Mouse (Mus musculus) MEL (cell line): ENCODE measurements around the gene Unc45b. TPM values are rescaled to one million over a fixed set of nuclear protein-coding genes. Genes with fewer than 3 reads are reported as not detected.

Experiments used
- DNase-seq: peaks from one replicate; pipeline ENCODE4 v3.0.0; 2011; ENCODE audit warnings: low read depth, low spot score
- H3K27ac ChIP-seq: 2 replicates; pipeline ENCODE4 v1.5.1; 2012; ENCODE audit warnings: low read depth, mild to moderate bottlenecking, control low read depth, low read length, moderate library complexity; ENCODE audit not compliant: control insufficient read depth
- H3K27me3 ChIP-seq, 2 experiments: fragments of 150-350 bp in 1 of 2; sonication (generic) in 1 of 2; 2 replicates each; pipeline ENCODE4 v1.6.1; 2012; ENCODE audit warnings: low read length in 2 of 2, mild to moderate bottlenecking in 2 of 2, improper control_type of control experiment in 1 of 2, moderate library complexity in 1 of 2; ENCODE audit not compliant: insufficient read depth in 2 of 2, control insufficient read depth in 1 of 2
- H3K36me3 ChIP-seq, 2 experiments: 2 replicates each; pipeline ENCODE4 v1.6.1; 2012 to 2014; ENCODE audit warnings: low read length in 2 of 2, improper control_type of control experiment in 1 of 2, inconsistent platforms in 1 of 2, mild to moderate bottlenecking in 1 of 2; ENCODE audit not compliant: insufficient read depth in 2 of 2, control insufficient read depth in 1 of 2
- H3K4me1 ChIP-seq, 2 experiments: fragments of 150-350 bp in 1 of 2; sonication (generic) in 1 of 2; 2 replicates each; pipeline ENCODE4 v1.6.1; 2012; ENCODE audit warnings: low read length in 2 of 2, improper control_type of control experiment in 1 of 2, mild to moderate bottlenecking in 1 of 2; ENCODE audit not compliant: insufficient read depth in 2 of 2, control insufficient read depth in 1 of 2
- H3K4me3 ChIP-seq, 2 experiments: fragments of 150-350 bp in 1 of 2; sonication (generic) in 1 of 2; 2 replicates each; pipeline ENCODE4 v1.5.1; 2012; ENCODE audit warnings: low read depth in 2 of 2, low read length in 2 of 2, mild to moderate bottlenecking in 2 of 2, moderate library complexity in 2 of 2, control low read depth in 1 of 2, improper control_type of control experiment in 1 of 2; ENCODE audit not compliant: control insufficient read depth in 1 of 2, insufficient read depth in 1 of 2
- H3K79me2 ChIP-seq: 2 replicates; pipeline ENCODE4 v1.6.1; 2012; ENCODE audit warnings: mild to moderate bottlenecking, low read length, moderate library complexity; ENCODE audit not compliant: control insufficient read depth, poor library complexity, insufficient read depth
- H3K9ac ChIP-seq: 2 replicates; pipeline ENCODE4 v1.6.1; 2012; ENCODE audit warnings: low read depth, mild to moderate bottlenecking, control low read depth, low read length, moderate library complexity; ENCODE audit not compliant: control insufficient read depth, poor library complexity, severe bottlenecking
- H3K9me3 ChIP-seq: fragments of 150-350 bp; sonication (generic); replicated peaks from 2 replicates; pipeline ENCODE4 v1.6.1; 2012; ENCODE audit warnings: mild to moderate bottlenecking, low read length, improper control_type of control experiment, moderate library complexity; ENCODE audit not compliant: insufficient read depth
- BHLHE40 ChIP-seq: IDR thresholded peaks from 2 replicates; pipeline ENCODE4 v1.6.1; 2012; ENCODE audit warnings: low read depth, mild to moderate bottlenecking, inconsistent platforms, low read length, improper control_type of control experiment, borderline replicate concordance
- CHD2 ChIP-seq: IDR thresholded peaks from 2 replicates; pipeline ENCODE4 v1.6.1; 2011; ENCODE audit warnings: low read length, improper control_type of control experiment
- CTCF ChIP-seq, 3 experiments: IDR thresholded peaks in 2 of 3; conservative IDR thresholded peaks in 1 of 3; 2 replicates each; pipeline ENCODE4 v1.5.1; 2011 to 2012; ENCODE audit warnings: low read length in 3 of 3, low read depth in 2 of 3, mild to moderate bottlenecking in 2 of 3, improper control_type of control experiment in 1 of 3, inconsistent platforms in 1 of 3, mixed read lengths in 1 of 3, moderate library complexity in 1 of 3; ENCODE audit not compliant: control insufficient read depth in 1 of 3, insufficient read depth in 1 of 3, poor library complexity in 1 of 3, severe bottlenecking in 1 of 3
- E2F4 ChIP-seq: IDR thresholded peaks from 2 replicates; pipeline ENCODE4 v1.6.1; 2011; ENCODE audit warnings: low read depth, low read length, improper control_type of control experiment, borderline replicate concordance
- ELF1 ChIP-seq: IDR thresholded peaks from 2 replicates; pipeline ENCODE4 v1.6.1; 2014; ENCODE audit warnings: low read depth, mild to moderate bottlenecking, inconsistent platforms, low read length, improper control_type of control experiment, moderate library complexity
- GABPA ChIP-seq: IDR thresholded peaks from 2 replicates; pipeline ENCODE4 v1.6.1; 2012; ENCODE audit warnings: low read depth, mild to moderate bottlenecking, inconsistent platforms, low read length, improper control_type of control experiment, moderate library complexity
- GATA1 ChIP-seq: IDR thresholded peaks from 2 replicates; pipeline ENCODE4 v1.6.1; 2011; ENCODE audit warnings: low read depth, low read length, improper control_type of control experiment
- HCFC1 ChIP-seq: IDR thresholded peaks from 2 replicates; pipeline ENCODE4 v1.6.1; 2012; ENCODE audit warnings: low read depth, mild to moderate bottlenecking, inconsistent platforms, low read length, improper control_type of control experiment, moderate library complexity
- MAFK ChIP-seq: IDR thresholded peaks from 2 replicates; pipeline ENCODE4 v1.6.1; 2011; ENCODE audit warnings: low read depth, mild to moderate bottlenecking, low read length, improper control_type of control experiment, borderline replicate concordance
- MEF2A ChIP-seq: IDR thresholded peaks from 2 replicates; pipeline ENCODE4 v1.6.1; 2014; ENCODE audit warnings: low read depth, mild to moderate bottlenecking, inconsistent platforms, low read length, improper control_type of control experiment; ENCODE audit not compliant: poor library complexity, insufficient replicate concordance, severe bottlenecking; ENCODE audit errors: extremely low read depth
- MYB ChIP-seq: IDR thresholded peaks from 2 replicates; pipeline ENCODE4 v1.6.1; 2011; ENCODE audit warnings: mild to moderate bottlenecking, low read depth, low read length, improper control_type of control experiment
- MYC ChIP-seq: IDR thresholded peaks from 2 replicates; pipeline ENCODE4 v1.6.1; 2011; ENCODE audit warnings: low read depth, mild to moderate bottlenecking, low read length, improper control_type of control experiment, moderate library complexity
- NELFE ChIP-seq: IDR thresholded peaks from 2 replicates; pipeline ENCODE4 v1.6.1; 2011; ENCODE audit warnings: low read depth, low read length, improper control_type of control experiment
- POLR2AphosphoS2 ChIP-seq: IDR thresholded peaks from 2 replicates; pipeline ENCODE4 v1.6.1; 2011; ENCODE audit warnings: low read length, improper control_type of control experiment
- POLR2AphosphoS5 ChIP-seq: IDR thresholded peaks from 2 replicates; pipeline ENCODE4 v1.6.1; 2012; ENCODE audit warnings: low read depth, borderline replicate concordance, mild to moderate bottlenecking, inconsistent platforms, low read length, moderate library complexity, mixed read lengths
- RCOR1 ChIP-seq: IDR thresholded peaks from 2 replicates; pipeline ENCODE4 v1.6.1; 2012; ENCODE audit warnings: low read depth, mild to moderate bottlenecking, inconsistent platforms, low read length, improper control_type of control experiment
- SIN3A ChIP-seq: IDR thresholded peaks from 2 replicates; pipeline ENCODE4 v1.6.1; 2012; ENCODE audit warnings: low read length, improper control_type of control experiment, inconsistent platforms
- SMC3 ChIP-seq: IDR thresholded peaks from 2 replicates; pipeline ENCODE4 v1.6.1; 2011; ENCODE audit warnings: low read depth, low read length, improper control_type of control experiment
- TCF12 ChIP-seq: IDR thresholded peaks from 2 replicates; pipeline ENCODE4 v1.6.1; 2014; ENCODE audit warnings: low read depth, mild to moderate bottlenecking, inconsistent platforms, low read length, improper control_type of control experiment, moderate library complexity
- UBTF ChIP-seq: IDR thresholded peaks from 2 replicates; pipeline ENCODE4 v1.6.1; 2012; ENCODE audit warnings: low read depth, mild to moderate bottlenecking, inconsistent platforms, low read length, improper control_type of control experiment, moderate library complexity, borderline replicate concordance; ENCODE audit not compliant: insufficient read depth
- ZC3H11A ChIP-seq: IDR thresholded peaks from 2 replicates; pipeline ENCODE4 v1.6.1; 2012; ENCODE audit warnings: low read depth, mild to moderate bottlenecking, inconsistent platforms, low read length, improper control_type of control experiment
- ZMIZ1 ChIP-seq: IDR thresholded peaks from 2 replicates; pipeline ENCODE4 v1.6.1; 2012; ENCODE audit warnings: low read depth, mild to moderate bottlenecking, inconsistent platforms, low read length, improper control_type of control experiment, moderate library complexity
- ZNF384 ChIP-seq: IDR thresholded peaks from 2 replicates; pipeline ENCODE4 v1.6.1; 2012; ENCODE audit warnings: low read depth, mild to moderate bottlenecking, inconsistent platforms, low read length, improper control_type of control experiment
- polyA plus RNA-seq, 2 experiments: library from polyadenylated mRNA; stranded (reverse) in 1 of 2; unstranded in 1 of 2; fragments of >175 nt in 1 of 2; fragments of >200 nt in 1 of 2; gene quantifications; 2 replicates each; pipeline versions ENCODE4 v1.2.1 to v1.2.4; 2012; ENCODE audit warnings: low replicate concordance in 2 of 2, low read depth in 1 of 2; ENCODE audit not compliant: insufficient read length in 2 of 2, insufficient read depth in 1 of 2, missing spikeins in 1 of 2
- total RNA-seq: library from RNA; depleted of rRNA; stranded (reverse); fragments of 300-350 nt; gene quantifications from 2 replicates; pipeline ENCODE4 v1.2.3, GENCODE M21; 2012

The Unc45b gene
- total and polyA plus RNA-seq, 3 experiments, result 0.08 to 0.29 TPM; not detected in 1

DNA sequence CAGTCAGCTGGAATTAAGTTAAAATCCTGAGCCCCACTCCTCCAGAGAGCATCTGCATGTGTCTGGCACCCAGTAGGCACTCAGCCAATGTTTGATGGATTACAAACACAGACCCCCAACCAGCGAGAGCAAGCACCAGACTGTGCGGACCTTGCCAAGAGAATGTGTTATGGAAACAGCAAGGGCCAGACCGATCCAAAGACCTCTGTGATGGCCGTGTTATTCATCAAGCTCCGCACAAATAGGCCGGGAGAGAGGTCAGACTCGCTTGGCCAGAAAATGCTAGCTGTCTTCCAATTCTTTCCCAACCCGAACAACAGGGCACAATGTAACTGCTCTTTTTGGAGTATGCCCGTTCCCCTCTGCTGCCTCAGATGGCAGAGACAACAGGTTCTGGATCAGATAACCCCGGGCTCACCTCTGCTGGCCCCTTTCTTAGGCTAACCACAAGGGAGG lies 21.8 kb upstream of the Unc45b start:
- DNase-seq, result no peak
- no peak overlapping the region; the same call in 1 of the 2 replicates for H3K9ac ChIP-seq
- no peak overlapping the region for H3K27ac ChIP-seq
- no peaks in the 10 kb centered on the region for H3K27me3 ChIP-seq
- H3K4me1 ChIP-seq, result peaks cover 6 to 10% of the 10 kb centered on the region in 2 experiments; a peak in 3 of 4 replicates
- TF ChIP-seq CHD2 (no peak), ELF1 (no peak), ZNF384 (no peak), MYB (no peak), ZMIZ1 (no peak), GABPA (no peak), POLR2AphosphoS5 (no peak), POLR2AphosphoS2 (no peak), UBTF (no peak), RCOR1 (no peak), GATA1 (no peak), SMC3 (no peak), NELFE (no peak), HCFC1 (no peak), BHLHE40 (no peak), MAFK (no peak), MEF2A (no peak), E2F4 (no peak)
- H3K79me2 ChIP-seq, result peaks cover 9% of the 10 kb centered on the region
- H3K9me3 ChIP-seq, result no peaks in the 10 kb centered on the region
- peaks cover 0 to 8% of the 10 kb centered on the region in 2 experiments; a peak in 2 of 4 replicates for H3K36me3 ChIP-seq
- H3K4me3 ChIP-seq, result no peak overlapping the region; a peak in 2 of 4 replicates

GRCm38 (mm10) chr11:82889524-82890341 lies 20.6 kb upstream of the Unc45b start:
- H3K4me1 ChIP-seq, result peaks cover 6 to 10% of the 10 kb centered on the region in 2 experiments; a peak in 3 of 4 replicates

More at GRCm38 (mm10) chr11:82889524-82890341, 20.6 kb upstream of the Unc45b start:
- no peaks in the 10 kb centered on the region for H3K27me3 ChIP-seq
- H3K9ac ChIP-seq, result peak overlapping the region; percentile 82
- peaks cover 9% of the 10 kb centered on the region for H3K79me2 ChIP-seq
- no peaks in the 10 kb centered on the region for H3K9me3 ChIP-seq
- peak; percentile 82 for DNase-seq
- peaks cover 0 to 8% of the 10 kb centered on the region in 2 experiments; a peak in 2 of 4 replicates for H3K36me3 ChIP-seq
- peak overlapping the region; percentile 79 to 82 for H3K4me3 ChIP-seq
- TF ChIP-seq RCOR1 (0 out of 2 replicates have a peak, but pooled peaks have one; percentile 8), E2F4 (no peak), POLR2AphosphoS2 (no peak), NELFE (peak; percentile 42; the same call in 1 of the 2 replicates), TCF12 (0 out of 2 replicates have a peak, but pooled peaks have one; percentile 3), ZMIZ1 (peak; percentile 55; the same call in 1 of the 2 replicates), UBTF (0 out of 2 replicates have a peak, but pooled peaks have one; percentile 64), ZC3H11A (0 out of 2 replicates have a peak, but pooled peaks have one; percentile 1), CTCF (IDR thresholded peaks at IDR 0.05 in 2 of 3, conservative IDR thresholded peaks at IDR 0.05 in 1 of 3; ENCODE audit: control insufficient read depth in 1 of 3, insufficient read depth in 1 of 3, low read depth in 2 of 3, low read length in 3 of 3, poor library complexity in 1 of 3, severe bottlenecking in 1 of 3) (no peak; a peak in 1 of 6 replicates), SIN3A (peak; percentile 45; the same call in 1 of the 2 replicates), MYC (peak; percentile 38; the same call in 1 of the 2 replicates)
- H3K27ac ChIP-seq, result peak overlapping the region; percentile 54
